Mouse (Mus musculus): ENCODE measurements around the gene Cyb561a3. TPM values are rescaled to one million over a fixed set of nuclear protein-coding genes. Genes with fewer than 3 reads are reported as not detected.
A peak's percentile ranks its signal among the peaks of the same experiment; 100 is the strongest.

Gene Cyb561a3
- total and polyA plus RNA-seq, 3 experiments, result 7.6 to 14.3 TPM; not detected in 1

DNA sequence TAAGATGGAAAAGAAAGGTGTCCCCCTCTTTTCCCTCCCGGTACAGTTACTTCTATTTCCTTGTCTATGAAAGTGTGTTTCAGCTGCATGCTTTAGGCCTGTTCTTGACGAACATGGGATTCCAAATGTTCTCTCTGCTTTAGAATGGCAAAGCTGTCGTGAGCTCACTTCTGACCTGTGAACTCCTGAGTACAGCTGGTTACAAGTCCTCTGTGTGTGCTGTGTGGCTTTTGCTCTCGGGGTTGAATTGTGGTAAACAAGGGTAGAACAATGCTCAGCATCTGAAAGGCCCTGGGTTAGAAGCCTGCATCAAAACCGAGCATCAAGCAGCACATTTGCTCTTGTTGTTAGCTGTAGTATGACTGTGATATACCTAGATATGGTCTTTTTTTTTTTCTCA is 14.6 kb upstream of the Cyb561a3 start:
- TF ChIP-seq SIN3A (IDR thresholded peaks at IDR 0.05; ENCODE audit: low read length), result no peak
- no peak for TF ChIP-seq JUND (IDR thresholded peaks at IDR 0.05; ENCODE audit: low read depth, low read length)
- TF ChIP-seq GABPA (IDR thresholded peaks at IDR 0.05; ENCODE audit: low read depth, low read length), result no peak
- TF ChIP-seq MYC (IDR thresholded peaks at IDR 0.05; ENCODE audit: low read depth, low read length), result no peak
- no peak for TF ChIP-seq NRF1 (IDR thresholded peaks at IDR 0.05; ENCODE audit: insufficient read depth, low read depth, low read length, poor library complexity, severe bottlenecking)
- no peak for TF ChIP-seq E2F4 (IDR thresholded peaks at IDR 0.05; ENCODE audit: borderline replicate concordance, low read depth, low read length)
- no peak for TF ChIP-seq MXI1 (IDR thresholded peaks at IDR 0.05; ENCODE audit: low read depth, low read length)
- TF ChIP-seq ZNF384 (IDR thresholded peaks at IDR 0.05; ENCODE audit: low read depth, low read length), result no peak
- TF ChIP-seq BHLHE40 (IDR thresholded peaks at IDR 0.05; ENCODE audit: borderline replicate concordance, low read depth, low read length), result no peak
- no peak for TF ChIP-seq MYB (IDR thresholded peaks at IDR 0.05; ENCODE audit: low read depth, low read length)
- no peaks in the 10 kb centered on the region for H3K9me3 ChIP-seq (replicated peaks; ENCODE audit: insufficient read depth, low read length)
- peaks cover 0 to 17% of the 10 kb centered on the region in 2 experiments; a peak in 2 of 4 replicates for H3K4me1 ChIP-seq (ENCODE audit: control insufficient read depth in 1 of 2, insufficient read depth in 2 of 2, low read length in 2 of 2)
- DNase-seq (ENCODE audit: low read depth, low spot score), result no peak
- H3K9ac ChIP-seq (ENCODE audit: control insufficient read depth, low read depth, low read length, poor library complexity, severe bottlenecking), result no peak overlapping the region
- no peaks in the 10 kb centered on the region for H3K79me2 ChIP-seq (ENCODE audit: control insufficient read depth, insufficient read depth, low read length, poor library complexity)
- H3K27ac ChIP-seq (ENCODE audit: control insufficient read depth, low read depth, low read length), result no peak overlapping the region
- no peak overlapping the region for H3K4me3 ChIP-seq (ENCODE audit: control insufficient read depth in 1 of 2, insufficient read depth in 1 of 2, low read depth in 2 of 2, low read length in 2 of 2)
- peaks cover 0 to 10% of the 10 kb centered on the region in 2 experiments; a peak in 2 of 4 replicates for H3K36me3 ChIP-seq (ENCODE audit: control insufficient read depth in 1 of 2, insufficient read depth in 2 of 2, low read length in 2 of 2)
- H3K27me3 ChIP-seq (ENCODE audit: control insufficient read depth in 1 of 2, insufficient read depth in 2 of 2, low read length in 2 of 2), result no peaks in the 10 kb centered on the region

DNA sequence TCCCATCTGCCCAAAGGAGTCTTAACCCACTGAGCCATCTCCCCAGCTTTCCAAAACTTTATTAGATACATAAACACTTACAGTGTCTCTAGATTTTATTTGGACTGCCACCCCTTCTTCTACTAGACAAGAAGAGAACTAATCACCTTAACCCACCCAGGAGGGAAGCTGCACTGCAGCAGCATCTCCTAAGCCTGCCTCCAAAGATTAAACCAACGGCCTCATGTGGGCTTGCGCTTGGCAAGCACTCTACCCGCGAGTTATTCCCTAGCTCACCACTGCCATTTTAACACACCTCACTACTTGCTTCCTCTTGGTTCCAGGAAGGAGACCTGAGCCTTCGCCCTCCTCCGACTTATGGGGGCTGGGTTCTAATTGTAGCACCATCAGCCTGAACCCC is 12.7 kb upstream of the Cyb561a3 start:
- peaks cover 0 to 10% of the 10 kb centered on the region in 2 experiments; a peak in 2 of 4 replicates for H3K36me3 ChIP-seq (ENCODE audit: control insufficient read depth in 1 of 2, insufficient read depth in 2 of 2, low read length in 2 of 2)
- no peak overlapping the region for H3K9ac ChIP-seq (ENCODE audit: control insufficient read depth, low read depth, low read length, poor library complexity, severe bottlenecking)
- H3K27me3 ChIP-seq (ENCODE audit: control insufficient read depth in 1 of 2, insufficient read depth in 2 of 2, low read length in 2 of 2), result no peaks in the 10 kb centered on the region
- peak; percentile 36 for DNase-seq (ENCODE audit: low read depth, low spot score)
- H3K79me2 ChIP-seq (ENCODE audit: control insufficient read depth, insufficient read depth, low read length, poor library complexity), result no peaks in the 10 kb centered on the region
- peaks cover 0 to 17% of the 10 kb centered on the region in 2 experiments; a peak in 2 of 4 replicates for H3K4me1 ChIP-seq (ENCODE audit: control insufficient read depth in 1 of 2, insufficient read depth in 2 of 2, low read length in 2 of 2)
- H3K4me3 ChIP-seq (ENCODE audit: control insufficient read depth in 1 of 2, insufficient read depth in 1 of 2, low read depth in 2 of 2, low read length in 2 of 2), result no peak overlapping the region
- H3K9me3 ChIP-seq (replicated peaks; ENCODE audit: insufficient read depth, low read length), result no peaks in the 10 kb centered on the region
- no peak overlapping the region for H3K27ac ChIP-seq (ENCODE audit: control insufficient read depth, low read depth, low read length)
- TF ChIP-seq EP300 (IDR thresholded peaks at IDR 0.05; ENCODE audit: low read depth in 1 of 2, low read length in 2 of 2), result 0 out of 4 replicates have a peak, but pooled peaks of 1 of the 2 experiments have one; percentile 19
- TF ChIP-seq NELFE (IDR thresholded peaks at IDR 0.05; ENCODE audit: low read depth, low read length), result no peak

DNA sequence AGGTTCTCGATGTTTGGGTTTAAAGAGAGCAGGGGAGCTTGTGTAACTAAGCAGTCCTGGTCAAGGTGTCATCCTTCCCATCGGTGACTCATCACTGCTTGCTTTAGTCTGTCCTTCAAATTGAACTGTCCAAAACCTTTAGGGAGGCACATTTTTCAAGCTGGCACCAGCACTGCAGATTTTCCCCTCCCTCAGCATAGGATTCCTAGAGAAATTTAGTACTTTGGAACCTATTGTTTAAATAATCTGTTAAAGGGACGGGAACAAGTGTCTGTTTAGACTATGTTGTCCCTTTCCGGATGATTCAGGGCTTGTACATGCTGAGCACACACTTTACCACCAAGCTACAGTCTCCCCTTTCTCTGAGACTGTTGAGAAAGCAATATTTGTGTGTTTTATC is 11.8 kb upstream of the Cyb561a3 start:
- TF ChIP-seq ETS1 (IDR thresholded peaks at IDR 0.05; ENCODE audit: low read depth, low read length), result no peak
- no peak for TF ChIP-seq MYB (IDR thresholded peaks at IDR 0.05; ENCODE audit: low read depth, low read length)
- TF ChIP-seq MAFK (IDR thresholded peaks at IDR 0.05; ENCODE audit: borderline replicate concordance, low read depth, low read length), result no peak
- no peak for TF ChIP-seq MAZ (IDR thresholded peaks at IDR 0.05; ENCODE audit: low read depth, low read length)
- no peak for TF ChIP-seq ELF1 (IDR thresholded peaks at IDR 0.05; ENCODE audit: low read depth, low read length)
- no peak overlapping the region for H3K4me3 ChIP-seq (ENCODE audit: control insufficient read depth in 1 of 2, insufficient read depth in 1 of 2, low read depth in 2 of 2, low read length in 2 of 2)
- H3K4me1 ChIP-seq (ENCODE audit: control insufficient read depth in 1 of 2, insufficient read depth in 2 of 2, low read length in 2 of 2), result peaks cover 0 to 17% of the 10 kb centered on the region in 2 experiments; a peak in 2 of 4 replicates

More for the DNA sequence above, 11.8 kb upstream of the Cyb561a3 start:
- H3K9ac ChIP-seq (ENCODE audit: control insufficient read depth, low read depth, low read length, poor library complexity, severe bottlenecking), result no peak overlapping the region
- no peaks in the 10 kb centered on the region for H3K9me3 ChIP-seq (replicated peaks; ENCODE audit: insufficient read depth, low read length)
- H3K36me3 ChIP-seq (ENCODE audit: control insufficient read depth in 1 of 2, insufficient read depth in 2 of 2, low read length in 2 of 2), result peaks cover 0 to 10% of the 10 kb centered on the region in 2 experiments; a peak in 2 of 4 replicates
- no peaks in the 10 kb centered on the region for H3K79me2 ChIP-seq (ENCODE audit: control insufficient read depth, insufficient read depth, low read length, poor library complexity)
- no peak overlapping the region for H3K27ac ChIP-seq (ENCODE audit: control insufficient read depth, low read depth, low read length)
- H3K27me3 ChIP-seq (ENCODE audit: control insufficient read depth in 1 of 2, insufficient read depth in 2 of 2, low read length in 2 of 2), result no peaks in the 10 kb centered on the region
- DNase-seq (ENCODE audit: low read depth, low spot score), result no peak

All from MEL (cell line).